Mouse (Mus musculus): ENCODE measurements around the gene Prdx2. TPM values are rescaled to one million over a fixed set of nuclear protein-coding genes. Genes with fewer than 3 reads are reported as not detected.
A peak's percentile ranks its signal among the peaks of the same experiment; 100 is the strongest.

Prdx2 gene
- polyA plus RNA-seq, 1 experiment from 2014 or later: 313 TPM

- H3K4me1 ChIP-seq (replicated peaks; ENCODE audit: control insufficient read depth, insufficient read depth, low read length): no peaks in the 10 kb centered on the region
- no peaks in the 10 kb centered on the region for H3K36me3 ChIP-seq (ENCODE audit: control insufficient read depth, insufficient read depth)
- H3K4me2 ChIP-seq (replicated peaks; ENCODE audit: low read depth): peak within 1 kb of the TSS; percentile 67
- no peaks in the 10 kb centered on the region for H3K9me3 ChIP-seq (ENCODE audit: control insufficient read depth)
- peak; percentile 52 for TF ChIP-seq CTCF (IDR thresholded peaks at IDR 0.05; ENCODE audit: low read depth)
- WGBS: 12% methylated on average over 17 of the region's 17 CpGs
- H3K27ac ChIP-seq (ENCODE audit: low read depth, low read length): no peak within 1 kb of the TSS
- H3K27me3 ChIP-seq (replicated peaks; ENCODE audit: control insufficient read depth, insufficient read depth, low read length): peaks cover 51% of the 10 kb centered on the region
- no peak within 1 kb of the TSS for H3K9ac ChIP-seq (ENCODE audit: low read depth, low read length)
- H3K4me3 ChIP-seq (ENCODE audit: low read depth, low read length): peak within 1 kb of the TSS; percentile 32
- ATAC-seq: no peak
Observed at GRCm38 (mm10) chr8:84946528-84947240, 22.7 kb upstream of the Prdx2 start, which contains the start of gene Rtbdn. Gene Rtbdn (plus strand): TSS chr8:84946991.

DNA sequence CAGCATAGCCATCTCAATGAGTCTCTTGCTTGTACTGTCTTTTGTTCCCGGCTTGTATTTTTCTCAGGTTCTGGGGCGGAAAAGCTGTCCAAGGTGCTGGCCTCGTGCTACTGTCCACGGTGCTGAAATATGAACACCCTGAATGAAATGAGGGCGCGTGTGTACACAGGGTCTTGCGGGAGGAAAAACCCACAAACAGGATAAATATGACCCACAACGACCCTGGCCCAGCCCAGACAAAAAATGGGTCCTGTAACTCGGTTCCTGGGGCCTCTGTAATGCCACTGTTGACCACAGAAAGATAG, 22.2 kb upstream of the Prdx2 start:
- Histone ChIP-seq H3K4me2 (replicated peaks; ENCODE audit: low read depth) (no peak overlapping the region), H3K27me3 (replicated peaks; ENCODE audit: control insufficient read depth, insufficient read depth, low read length) (peaks cover 50% of the 10 kb centered on the region), H3K27ac (ENCODE audit: low read depth, low read length) (no peak overlapping the region), H3K36me3 (ENCODE audit: control insufficient read depth, insufficient read depth) (no peaks in the 10 kb centered on the region), H3K4me3 (ENCODE audit: low read depth, low read length) (no peak overlapping the region), H3K9me3 (ENCODE audit: control insufficient read depth) (no peaks in the 10 kb centered on the region), H3K9ac (ENCODE audit: low read depth, low read length) (no peak overlapping the region), H3K4me1 (replicated peaks; ENCODE audit: control insufficient read depth, insufficient read depth, low read length) (no peaks in the 10 kb centered on the region)
- no peak; the same call in 1 of the 2 replicates for TF ChIP-seq CTCF (IDR thresholded peaks at IDR 0.05; ENCODE audit: low read depth)
- 12% methylated on average over 9 of the region's 9 CpGs for WGBS
- ATAC-seq: no peak

GRCm38 (mm10) chr8:84949753-84950152, 19.6 kb upstream of the Prdx2 start:
- TF ChIP-seq CTCF (IDR thresholded peaks at IDR 0.05; ENCODE audit: low read depth): no peak
- peaks cover 41% of the 10 kb centered on the region for H3K27me3 ChIP-seq (replicated peaks; ENCODE audit: control insufficient read depth, insufficient read depth, low read length)
- H3K9me3 ChIP-seq (ENCODE audit: control insufficient read depth): no peaks in the 10 kb centered on the region
- no peak for ATAC-seq
- H3K4me3 ChIP-seq (ENCODE audit: low read depth, low read length): no peak overlapping the region
- no peak overlapping the region for H3K4me2 ChIP-seq (replicated peaks; ENCODE audit: low read depth)
- H3K4me1 ChIP-seq (replicated peaks; ENCODE audit: control insufficient read depth, insufficient read depth, low read length): 0 out of 2 replicates have a peak, but pooled peaks cover 4% of the 10 kb centered on the region
- 24% methylated on average over 12 of the region's 12 CpGs for WGBS
- no peak overlapping the region for H3K9ac ChIP-seq (ENCODE audit: low read depth, low read length)
- H3K36me3 ChIP-seq (ENCODE audit: control insufficient read depth, insufficient read depth): no peaks in the 10 kb centered on the region
- no peak overlapping the region for H3K27ac ChIP-seq (ENCODE audit: low read depth, low read length)

DNA sequence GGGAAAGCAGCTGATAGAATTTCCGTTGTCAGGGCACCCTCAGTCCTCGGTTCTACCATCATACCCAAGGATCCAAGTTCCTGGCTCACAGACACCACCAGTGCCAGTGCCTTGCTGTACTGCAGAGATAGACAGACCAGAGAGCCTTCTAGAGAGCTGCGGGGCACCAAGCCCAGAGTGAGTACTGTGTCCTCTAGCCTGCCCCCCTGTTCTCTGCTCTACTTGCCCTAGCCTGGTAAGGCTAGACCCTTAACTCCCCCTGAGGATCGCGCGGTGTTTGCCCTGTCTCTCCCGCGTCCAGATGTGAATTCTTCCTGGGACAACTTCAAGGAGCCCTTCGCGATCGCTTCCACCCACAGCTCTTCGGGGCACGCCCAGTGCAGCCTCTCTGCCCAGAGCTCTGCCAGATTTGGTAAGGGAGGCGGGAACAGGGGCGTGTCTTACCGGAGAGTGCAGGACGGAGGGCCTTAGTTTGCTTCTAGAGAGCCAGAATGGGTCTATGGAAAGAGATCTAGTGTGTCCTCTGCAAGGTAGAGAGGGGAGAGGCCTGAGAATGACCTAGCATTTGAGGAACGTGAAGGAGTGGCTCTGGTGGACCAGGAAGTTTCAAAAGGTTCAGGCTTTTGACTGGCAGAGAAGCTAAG, 16.7 kb upstream of the Prdx2 start:
- Histone ChIP-seq H3K4me2 (replicated peaks; ENCODE audit: low read depth) (peak overlapping the region; percentile 53), H3K27me3 (replicated peaks; ENCODE audit: control insufficient read depth, insufficient read depth, low read length) (peaks cover 13% of the 10 kb centered on the region; the same call in 1 of the 2 replicates), H3K9me3 (ENCODE audit: control insufficient read depth) (no peaks in the 10 kb centered on the region), H3K9ac (ENCODE audit: low read depth, low read length) (no peak overlapping the region), H3K27ac (ENCODE audit: low read depth, low read length) (no peak overlapping the region), H3K4me1 (replicated peaks; ENCODE audit: control insufficient read depth, insufficient read depth, low read length) (0 out of 2 replicates have a peak, but pooled peaks cover 4% of the 10 kb centered on the region), H3K4me3 (ENCODE audit: low read depth, low read length) (no peak overlapping the region), H3K36me3 (ENCODE audit: control insufficient read depth, insufficient read depth) (peaks cover 3% of the 10 kb centered on the region; the same call in 1 of the 2 replicates)
- WGBS: 8% methylated on average over 18 of the region's 18 CpGs
- peak; percentile 32; the same call in 1 of the 2 replicates for ATAC-seq
- no peak for TF ChIP-seq CTCF (IDR thresholded peaks at IDR 0.05; ENCODE audit: low read depth)

- Histone ChIP-seq H3K36me3 (ENCODE audit: control insufficient read depth, insufficient read depth) (peaks cover 16% of the 10 kb centered on the region), H3K4me3 (ENCODE audit: low read depth, low read length) (no peak overlapping the region), H3K27ac (ENCODE audit: low read depth, low read length) (no peak overlapping the region), H3K4me2 (replicated peaks; ENCODE audit: low read depth) (no peak overlapping the region), H3K4me1 (replicated peaks; ENCODE audit: control insufficient read depth, insufficient read depth, low read length) (0 out of 2 replicates have a peak, but pooled peaks cover 4% of the 10 kb centered on the region), H3K27me3 (replicated peaks; ENCODE audit: control insufficient read depth, insufficient read depth, low read length) (peaks cover 7% of the 10 kb centered on the region; the same call in 1 of the 2 replicates), H3K9me3 (ENCODE audit: control insufficient read depth) (no peaks in the 10 kb centered on the region), H3K9ac (ENCODE audit: low read depth, low read length) (no peak overlapping the region)
- TF ChIP-seq CTCF (IDR thresholded peaks at IDR 0.05; ENCODE audit: low read depth): peak; percentile 85
- 48% methylated on average over 2 of the region's 2 CpGs for WGBS
- no peak for ATAC-seq
Observed at GRCm38 (mm10) chr8:84956768-84957167, 12.6 kb upstream of the Prdx2 start.

- no peak for ATAC-seq
- H3K36me3 ChIP-seq (ENCODE audit: control insufficient read depth, insufficient read depth): peaks cover 16% of the 10 kb centered on the region
- no peaks in the 10 kb centered on the region for H3K9me3 ChIP-seq (ENCODE audit: control insufficient read depth)
- no peaks in the 10 kb centered on the region for H3K4me1 ChIP-seq (replicated peaks; ENCODE audit: control insufficient read depth, insufficient read depth, low read length)
- no peak overlapping the region for H3K27ac ChIP-seq (ENCODE audit: low read depth, low read length)
- WGBS: 93% methylated on average over 7 of the region's 7 CpGs
- no peak overlapping the region for H3K9ac ChIP-seq (ENCODE audit: low read depth, low read length)
- H3K4me3 ChIP-seq (ENCODE audit: low read depth, low read length): no peak overlapping the region
- no peak for TF ChIP-seq CTCF (IDR thresholded peaks at IDR 0.05; ENCODE audit: low read depth)
- H3K4me2 ChIP-seq (replicated peaks; ENCODE audit: low read depth): no peak overlapping the region
- no peaks in the 10 kb centered on the region for H3K27me3 ChIP-seq (replicated peaks; ENCODE audit: control insufficient read depth, insufficient read depth, low read length)
Observed at GRCm38 (mm10) chr8:84959811-84960210, 9.6 kb upstream of the Prdx2 start.
